Mouse (Mus musculus) lung, postnatal 25 days (tissue): ENCODE data around the gene Aspn.
"Not testable (repeated sequence)": the region's sequence is repeated elsewhere in the genome, so short reads cannot be mapped to it uniquely, and the experiment has no call there.

ENCODE experiments used
- DNase-seq: peaks from one replicate; pipeline ENCODE4 v3.0.0; 2022; ENCODE audit warnings: low spot score

Gene Aspn

GRCm38 (mm10) chr13:49584307-49585005 is 40.2 kb downstream of the Aspn start:
- no peak for DNase-seq

- no peak for DNase-seq
These were observed 41.8 kb downstream of the Aspn start for GRCm38 (mm10) chr13:49586062-49586461.

GRCm38 (mm10) chr13:49602541-49602940 is 58.3 kb downstream of the Aspn start:
- DNase-seq: not testable (repeated sequence)

- no peak for DNase-seq
These were observed 59.4 kb downstream of the Aspn start for GRCm38 (mm10) chr13:49603603-49604002.

- peak; percentile 57 for DNase-seq
These were observed 63.5 kb downstream of the Aspn start, which contains the start of gene Ogn for GRCm38 (mm10) chr13:49607714-49608113. Gene Ogn (plus strand): TSS chr13:49608046.

GRCm38 (mm10) chr13:49608589-49609322 is 64.5 kb downstream of the Aspn start:
- no peak for DNase-seq

GRCm38 (mm10) chr13:49617021-49617420 is 72.8 kb downstream of the Aspn start:
- no peak for DNase-seq
